Mouse (Mus musculus): ENCODE data around the gene Lekr1. TPM values are rescaled to one million over a fixed set of nuclear protein-coding genes. Genes with fewer than 3 reads are reported as not detected.

Gene Lekr1
- total RNA-seq, 2 experiments from 2014 or later = 1.8 to 2.2 TPM

GRCm38 (mm10) chr3:65860903-65861302 is 194.9 kb downstream of the Lekr1 start:
- intact Hi-C loops (cut with DNase I) = loop anchor here (5.0 to 10.0 kb wide), 4 partner anchors 34 to 506 kb away; partner anchors contain the start of gene Lekr1
- DNase-seq (ENCODE audit: low spot score) = no peak

GRCm38 (mm10) chr3:65861471-65861881 is 195.4 kb downstream of the Lekr1 start:
- no peak for DNase-seq (ENCODE audit: low spot score)
- intact Hi-C loops (cut with DNase I) = loop anchor here (5.0 to 10.0 kb wide), 4 partner anchors 34 to 507 kb away; partner anchors contain the start of gene Lekr1

DNA sequence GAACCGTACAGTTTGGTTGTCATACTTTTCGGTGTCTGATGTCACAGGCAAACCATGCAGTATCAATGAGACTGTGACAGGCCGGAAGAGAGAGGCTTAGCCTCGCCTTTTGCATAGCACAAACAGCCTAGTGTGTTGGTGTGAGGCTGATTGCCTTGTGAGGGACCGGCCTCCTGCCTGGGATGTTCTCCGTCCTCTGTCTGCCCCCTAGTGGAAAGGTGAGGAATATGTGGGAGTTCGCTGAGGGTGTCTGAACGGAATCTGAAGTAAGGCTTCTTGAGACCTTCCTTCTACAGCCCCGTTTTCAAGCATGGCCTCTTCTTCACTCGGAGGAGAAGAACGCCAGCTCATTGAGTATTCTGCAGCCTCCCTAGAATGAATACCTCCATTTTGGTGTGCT is 197.3 kb downstream of the Lekr1 start:
- intact Hi-C loops (cut with DNase I) = loop anchor here (2.0 to 10.0 kb wide), 6 partner anchors 36 to 544 kb away; partner anchors contain the start of genes Lekr1 and Tiparp

GRCm38 (mm10) chr3:65863762-65864377 is 197.8 kb downstream of the Lekr1 start:
- no peak for DNase-seq (ENCODE audit: low spot score)
- intact Hi-C loops (cut with DNase I) = loop anchor here (2.0 to 10.0 kb wide), 7 partner anchors 37 to 545 kb away; partner anchors contain the start of genes Lekr1 and Tiparp

More for the DNA sequence above, 197.3 kb downstream of the Lekr1 start:
- DNase-seq (ENCODE audit: low spot score) = peak; percentile 74

GRCm38 (mm10) chr3:65868931-65869330 is 202.9 kb downstream of the Lekr1 start:
- no peak for DNase-seq (ENCODE audit: low spot score)
- intact Hi-C loops (cut with DNase I) = loop anchor here (10.0 kb wide), 2 partner anchors 484 to 514 kb away; no protein-coding TSS in a partner anchor

GRCm38 (mm10) chr3:65869724-65870123 is 203.7 kb downstream of the Lekr1 start:
- intact Hi-C loops (cut with DNase I) = loop anchor here (2.0 to 10.0 kb wide), 3 partner anchors 35 to 515 kb away; no protein-coding TSS in a partner anchor
- no peak for DNase-seq (ENCODE audit: low spot score)

- intact Hi-C loops (cut with DNase I) = loop anchor here (2.0 kb wide), 1 partner anchor 34 kb away; no protein-coding TSS in a partner anchor
- DNase-seq (ENCODE audit: low spot score) = peak; percentile 78
Observed at GRCm38 (mm10) chr3:65871188-65871603, 205.2 kb downstream of the Lekr1 start.

GRCm38 (mm10) chr3:65871609-65872272 is 205.7 kb downstream of the Lekr1 start:
- no peak for DNase-seq (ENCODE audit: low spot score)
- intact Hi-C loops (cut with DNase I) = loop anchor here (2.0 kb wide), 1 partner anchor 33 kb away; no protein-coding TSS in a partner anchor

DNA sequence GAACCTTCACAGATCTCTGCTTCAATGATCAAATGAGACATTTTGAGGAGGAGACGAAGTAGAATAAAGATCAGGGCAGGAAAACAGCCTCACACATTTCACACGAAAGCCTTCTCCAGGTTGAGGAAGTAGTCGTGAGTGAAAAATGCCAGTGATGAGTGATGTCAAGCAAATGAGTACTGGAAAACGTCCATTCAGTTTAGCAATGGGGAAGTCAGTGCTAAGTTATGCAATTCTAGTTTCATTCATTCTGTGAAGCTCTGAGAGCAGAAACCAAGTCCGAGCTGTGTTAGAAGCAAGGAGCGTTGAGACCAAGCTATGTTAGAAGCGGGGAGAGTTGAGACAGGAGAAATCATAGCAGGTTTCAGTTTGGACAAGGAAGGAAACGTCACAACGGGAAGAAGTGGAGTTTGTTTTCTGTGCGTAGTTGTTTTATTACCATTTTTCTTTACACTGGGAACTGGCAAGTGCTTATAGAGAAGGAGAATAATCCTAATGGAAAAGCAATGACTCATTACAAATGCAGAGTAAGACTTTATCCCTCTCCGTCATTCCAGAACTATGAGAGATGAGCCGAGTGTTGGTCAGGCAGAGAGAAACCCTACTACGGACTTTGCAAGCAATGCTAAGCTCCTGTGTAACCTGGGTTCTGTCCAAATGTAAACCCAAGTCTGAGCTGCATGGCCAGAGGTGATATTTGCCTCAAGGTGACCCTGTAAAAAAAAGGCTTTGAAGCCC is 207.2 kb downstream of the Lekr1 start:
- intact Hi-C loops (cut with DNase I) = no loop called here
- no peak for DNase-seq (ENCODE audit: low spot score)

Small RNA genes lying within 50 kb of the gene (microRNA-seq; reads per million reads assigned to microRNA genes)
- not detected for gene Mir8120

Other genes starting within 250 kb of the Lekr1 start
- gene Tiparp, start 137.8 kb upstream of the Lekr1 start, total RNA-seq (2021) = 10 to 100 TPM in 1 of 2 experiments, 1 to 10 TPM in 1; 9.9 to 11.5 TPM